Mouse (Mus musculus) hindlimb bud, embryonic 11.5 days (tissue): ENCODE data around the gene Dmtf1.
"Not testable (repeated sequence)": the region's sequence is repeated elsewhere in the genome, so short reads cannot be mapped to it uniquely, and the experiment has no call there.

Experiments
- DNase-seq: peaks from one replicate; pipeline ENCODE4 v3.0.0-alpha.2; 2012; ENCODE audit warnings: low read depth, low spot score; ENCODE audit errors: extremely low spot score

Dmtf1 gene

DNA sequence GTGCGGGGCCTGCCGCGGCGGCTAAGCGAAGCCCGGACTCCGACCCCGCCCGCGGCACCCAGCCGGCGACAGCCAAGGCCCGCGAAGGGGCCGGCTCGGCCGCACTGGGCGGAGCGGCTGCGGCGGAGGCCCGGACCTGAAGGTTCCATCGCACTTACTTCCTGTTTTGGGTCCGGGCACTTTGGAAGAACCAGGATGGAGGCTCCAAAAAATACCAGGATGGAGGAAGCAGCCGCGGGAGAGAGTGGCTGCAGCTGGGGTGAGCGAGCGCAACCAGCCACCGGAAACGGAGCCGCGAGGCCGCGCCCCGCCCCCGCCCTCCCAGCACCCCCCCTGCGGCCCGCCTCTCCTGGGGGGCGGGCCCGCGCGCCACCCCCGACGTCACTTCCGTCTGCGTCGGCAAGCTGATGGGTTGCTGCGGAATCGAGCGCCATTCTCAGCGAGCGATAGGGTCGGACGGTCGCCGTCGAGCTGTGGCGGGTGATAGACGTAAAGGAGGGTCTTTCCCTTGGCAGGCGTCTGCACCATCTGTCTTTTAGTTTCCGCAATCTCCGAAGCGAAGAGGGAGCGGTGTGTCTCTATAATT, at the start of gene Dmtf1:
TSS of gene Dmtf1 (minus strand) at position 321 of the 586 bp plus-strand sequence.
- peak; percentile 42 for DNase-seq

DNA sequence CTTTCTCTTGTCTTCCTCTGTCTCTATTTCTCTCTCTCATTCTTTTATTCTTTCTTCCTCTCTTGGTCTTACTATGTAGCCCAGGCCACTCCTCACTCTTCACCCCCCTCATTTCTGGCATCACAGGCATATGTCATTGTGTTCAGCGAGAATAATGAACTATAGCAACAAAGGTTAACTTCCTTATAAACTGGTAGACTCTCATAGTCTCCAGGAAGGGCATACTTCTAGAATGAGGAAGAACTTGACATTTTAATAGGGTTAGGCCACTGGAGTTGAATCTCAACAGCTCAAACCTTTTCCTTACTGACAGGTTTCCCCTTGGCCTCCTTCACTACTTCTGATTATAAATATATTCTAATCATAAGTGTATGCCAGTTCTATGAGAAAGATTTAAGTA, 24.9 kb upstream of the Dmtf1 start:
- no peak for DNase-seq

- no peak for DNase-seq
Measured at GRCm38 (mm10) chr5:9173295-9173694, 11.7 kb upstream of the Dmtf1 start.

DNA sequence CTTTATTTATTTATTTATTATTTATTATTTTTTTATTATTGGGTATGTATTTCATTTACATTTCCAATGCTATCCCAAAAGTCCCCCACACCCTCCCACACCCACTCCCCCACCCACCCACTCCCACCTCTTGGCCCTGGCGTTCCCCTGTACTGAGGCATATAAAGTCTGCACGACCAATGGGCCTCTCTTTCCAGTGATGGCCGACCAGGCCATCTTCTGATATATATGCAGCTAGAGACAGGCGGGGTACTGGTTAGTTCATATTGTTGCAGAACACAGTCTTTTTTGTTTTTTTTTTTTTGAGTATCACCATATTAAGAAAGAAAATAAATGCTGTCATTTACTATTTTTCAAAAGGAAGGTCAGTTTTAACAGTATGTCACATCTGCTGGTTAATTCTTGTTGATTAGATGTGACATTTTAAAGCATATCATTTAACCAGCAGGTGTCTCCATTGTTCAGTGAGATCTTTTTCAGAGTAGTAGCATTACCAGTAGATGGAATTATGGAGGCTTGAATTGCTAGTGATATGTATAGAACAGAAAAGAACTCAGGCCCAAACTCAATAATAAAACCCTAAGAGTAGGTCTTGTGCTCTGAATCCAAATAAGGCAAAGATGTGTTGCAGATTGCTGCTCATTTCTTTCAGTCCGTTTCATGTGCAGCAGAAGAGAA, 7.9 kb upstream of the Dmtf1 start:
- not testable (repeated sequence) for DNase-seq

DNA sequence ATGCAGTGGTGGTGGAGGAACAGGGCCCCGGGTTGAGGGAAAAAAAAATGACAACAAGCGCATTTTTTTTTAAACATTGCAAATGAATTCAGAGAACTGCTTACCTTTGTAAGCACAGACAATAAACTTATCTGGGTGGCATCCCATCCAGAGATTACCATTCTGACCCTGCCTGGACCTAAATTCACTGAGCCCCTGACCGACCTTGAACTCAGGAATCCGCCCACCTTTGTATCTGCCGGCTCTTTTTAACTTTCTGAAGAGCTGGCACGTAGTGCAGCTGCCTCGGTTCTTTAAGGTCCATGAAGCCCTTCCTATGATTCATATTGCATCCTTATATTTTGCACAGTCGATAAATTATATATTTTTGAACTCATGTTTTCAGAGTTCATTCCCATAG, 4.8 kb upstream of the Dmtf1 start:
- DNase-seq: no peak

DNA sequence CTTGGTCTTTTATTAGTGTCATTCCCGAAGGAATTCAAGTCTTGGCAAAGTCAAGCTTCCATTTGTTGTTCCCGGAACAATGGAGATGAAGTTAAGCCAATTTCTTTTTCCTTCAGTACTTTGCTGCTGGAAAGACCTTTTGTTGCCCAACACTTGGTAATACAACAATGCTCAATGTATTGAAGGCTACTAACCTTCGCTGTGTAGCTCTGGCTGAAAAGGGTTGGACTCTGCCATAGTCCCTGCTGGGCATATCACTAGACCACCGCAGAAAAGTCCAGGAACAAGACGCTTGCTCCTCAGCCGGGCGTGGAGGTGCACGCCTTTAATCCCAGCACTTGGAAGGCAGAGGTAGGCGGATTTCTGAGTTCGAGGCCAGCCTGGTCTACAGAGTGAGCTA, 3.6 kb upstream of the Dmtf1 start:
- DNase-seq: not testable (repeated sequence)

GRCm38 (mm10) chr5:9163411-9163810, 1.8 kb upstream of the Dmtf1 start:
- no peak for DNase-seq

DNA sequence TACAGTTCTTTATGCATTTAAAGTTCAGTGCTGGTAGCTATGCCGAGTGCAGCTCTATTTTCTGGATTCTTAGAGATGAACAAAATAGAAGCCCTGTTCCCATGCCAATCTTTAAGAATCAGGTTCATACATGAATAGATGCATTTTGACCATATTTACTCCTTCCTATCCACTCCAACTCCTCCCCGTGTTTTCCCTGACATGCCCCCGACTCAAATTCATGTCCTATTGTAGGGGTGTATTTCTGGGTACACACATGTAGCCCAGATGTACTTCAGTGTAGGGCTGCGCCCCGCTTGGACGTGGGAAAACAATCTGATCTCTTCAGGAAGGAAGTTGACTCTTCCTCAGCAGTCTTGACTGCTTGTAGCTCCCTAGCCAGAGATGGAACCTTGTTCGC, 512 bp upstream of the Dmtf1 start:
- DNase-seq: no peak

GRCm38 (mm10) chr5:9160831-9161455, 633 bp downstream of the Dmtf1 start:
- DNase-seq: no peak

- DNase-seq: no peak
Measured at GRCm38 (mm10) chr5:9157336-9157735, 4.2 kb downstream of the Dmtf1 start.

DNA sequence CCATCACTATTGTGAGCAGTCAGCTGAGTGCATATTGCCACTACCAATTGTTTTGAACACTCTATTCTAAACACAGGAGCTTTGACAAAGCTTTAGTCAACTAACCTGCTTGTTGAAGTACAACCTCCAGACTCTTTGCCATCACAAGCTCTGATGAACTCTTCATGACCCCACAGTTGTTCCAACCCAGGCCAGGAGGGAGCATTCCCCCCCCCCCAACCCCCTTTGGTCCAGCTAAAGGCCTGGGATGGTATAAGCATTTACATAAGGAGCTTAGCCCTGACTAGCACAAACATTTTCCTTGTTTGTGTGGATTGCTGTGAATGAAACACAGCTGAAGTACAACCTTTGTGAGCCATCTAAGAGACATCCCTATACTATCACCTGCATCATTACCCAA, 4.8 kb downstream of the Dmtf1 start:
- no peak for DNase-seq

DNA sequence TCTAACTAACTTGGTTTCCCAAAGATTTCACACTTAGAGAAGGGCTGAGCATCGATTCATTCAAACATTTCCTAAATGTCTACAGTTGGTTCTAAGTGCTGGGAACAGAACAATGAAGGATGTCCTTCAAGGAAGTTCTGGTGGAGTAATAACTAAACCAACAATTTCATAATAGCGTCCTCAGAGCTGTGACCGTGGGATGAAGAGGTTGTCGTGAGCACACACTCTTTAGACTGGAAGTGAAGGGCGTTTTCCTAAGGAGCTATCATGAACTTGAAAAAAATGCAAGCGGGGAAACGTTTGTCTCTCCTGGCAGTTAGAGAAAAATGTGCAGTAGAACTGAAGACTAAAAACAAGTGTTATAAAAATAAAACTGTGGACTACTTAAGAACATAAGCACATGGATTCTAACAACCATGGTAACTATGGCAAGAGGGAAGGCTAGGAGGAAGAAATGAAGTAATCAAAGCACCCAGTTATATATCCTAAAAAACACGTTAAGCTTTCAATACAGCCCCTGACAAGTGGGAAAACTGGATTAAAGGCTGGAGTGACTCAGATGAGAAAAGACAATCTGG, 12.2 kb downstream of the Dmtf1 start:
- DNase-seq: no peak

DNA sequence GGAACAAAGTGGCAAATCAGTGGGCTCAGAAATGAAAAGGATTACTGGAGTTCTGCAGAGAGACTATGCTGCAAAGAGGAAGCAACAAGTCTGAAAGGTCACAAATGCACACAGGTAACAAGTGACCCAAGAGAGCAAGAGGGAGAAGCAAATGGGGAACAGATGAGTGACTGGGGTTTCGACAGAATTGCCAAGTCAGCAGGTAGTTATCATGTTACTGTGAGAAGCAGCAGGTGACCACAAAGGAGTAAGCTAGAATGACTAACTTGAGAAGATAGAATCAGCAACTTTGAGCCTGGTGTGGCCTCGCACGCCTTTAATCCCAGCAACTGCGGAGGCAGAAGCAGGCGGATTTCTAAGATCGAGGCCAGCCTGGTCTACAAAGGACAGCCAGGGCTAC, 19.2 kb downstream of the Dmtf1 start:
- DNase-seq: no peak

DNA sequence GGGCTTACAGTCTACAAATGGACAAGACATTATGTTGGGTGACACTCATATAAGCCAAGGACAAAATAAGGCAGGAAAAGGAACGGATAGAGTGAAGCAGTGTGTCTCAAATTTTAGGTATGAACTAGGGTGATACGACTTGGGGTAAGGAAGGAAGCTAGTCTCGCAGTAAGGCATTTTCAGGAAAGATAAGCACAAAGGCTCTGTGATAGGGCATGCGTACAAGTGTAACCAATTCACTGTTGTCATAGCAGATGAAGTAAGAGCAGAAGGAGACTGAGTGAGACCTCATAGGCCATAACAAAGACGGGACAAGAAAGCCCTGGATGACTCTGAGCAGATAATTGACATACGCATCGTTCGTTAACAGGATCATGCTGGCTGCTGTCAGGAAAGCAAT, 20.9 kb downstream of the Dmtf1 start:
- no peak for DNase-seq

DNA sequence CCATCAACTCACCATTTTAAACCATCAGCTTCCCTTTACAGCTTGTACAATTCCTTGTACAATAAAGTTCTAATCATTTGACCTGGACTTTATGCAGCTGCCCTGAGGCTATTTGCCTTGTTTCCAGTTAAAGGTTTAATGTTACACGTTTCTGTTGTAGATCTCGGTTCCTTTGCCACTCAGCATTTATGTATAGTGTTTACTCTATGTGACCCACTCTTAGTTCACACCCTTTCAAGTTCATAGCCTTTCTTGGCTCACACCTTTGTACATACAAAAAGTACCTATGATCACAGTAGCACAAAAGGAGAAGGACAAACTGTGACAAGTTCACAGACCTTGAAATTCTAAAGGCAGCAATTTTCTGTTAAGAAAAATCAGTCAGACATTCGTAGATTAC, 26.0 kb downstream of the Dmtf1 start:
- DNase-seq: no peak

DNA sequence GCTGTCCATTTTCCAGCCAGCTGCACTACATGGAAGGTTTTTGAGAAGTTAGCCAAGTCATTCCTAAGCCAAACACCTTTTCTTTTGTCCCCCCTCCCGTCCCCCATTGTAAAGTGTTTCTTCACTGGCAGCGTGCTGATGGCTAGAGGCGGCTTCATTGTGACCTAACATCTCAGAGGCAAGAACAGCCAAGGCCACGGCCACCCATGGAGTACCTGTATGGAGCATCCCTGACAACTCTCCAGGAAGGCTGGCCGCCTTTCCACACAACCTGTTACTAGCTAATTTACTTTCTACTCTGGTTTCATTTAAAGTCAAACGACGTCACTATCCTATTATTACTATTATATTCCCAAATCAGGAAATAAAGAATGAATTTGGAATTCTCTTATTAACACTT, 29.8 kb downstream of the Dmtf1 start:
- no peak for DNase-seq

GRCm38 (mm10) chr5:9128566-9128965, 33.0 kb downstream of the Dmtf1 start:
- DNase-seq: no peak

DNA sequence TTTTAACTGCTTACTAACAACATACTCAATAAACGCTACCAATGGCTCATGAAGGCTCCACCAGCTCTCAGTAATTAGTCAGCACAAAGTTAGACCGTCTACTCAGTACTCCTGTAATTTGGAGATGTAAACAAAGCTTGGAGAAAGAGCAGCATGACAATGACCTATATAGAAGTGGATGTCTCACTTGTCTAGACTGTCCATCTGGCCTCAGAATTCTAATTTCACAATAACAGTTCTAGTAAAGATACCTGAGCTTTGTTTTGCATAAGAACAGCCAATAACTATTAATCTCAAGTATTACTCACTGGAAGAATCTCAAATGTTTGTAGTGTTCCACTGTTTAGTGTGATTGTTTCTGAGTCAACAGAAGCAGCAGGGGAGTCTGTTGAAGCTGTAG, 37.4 kb downstream of the Dmtf1 start:
- DNase-seq: no peak

DNA sequence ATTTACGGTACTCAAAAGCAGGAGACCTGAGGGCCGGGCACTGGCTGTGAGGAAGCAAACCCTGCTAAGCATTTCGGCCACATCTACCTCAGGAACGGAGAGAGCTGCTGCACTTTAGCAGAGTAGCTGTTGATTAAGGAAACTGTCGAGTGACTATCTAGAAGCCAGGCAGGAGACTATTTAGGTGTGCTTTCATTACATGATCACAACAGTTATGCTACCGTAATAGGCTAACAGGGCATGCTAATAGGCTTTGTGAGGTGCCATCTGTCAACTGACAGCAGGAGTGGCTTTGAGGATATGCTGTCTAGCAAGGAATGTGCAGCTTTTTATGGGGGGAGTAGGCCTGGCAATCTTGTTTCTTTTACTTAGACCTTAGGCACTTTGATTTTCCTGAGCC, 47.4 kb downstream of the Dmtf1 start:
- DNase-seq: no peak

- no peak for DNase-seq
Measured at GRCm38 (mm10) chr5:9111759-9112158, 49.8 kb downstream of the Dmtf1 start.

GRCm38 (mm10) chr5:9111285-9111684, 50.3 kb downstream of the Dmtf1 start:
- DNase-seq: no peak

- no peak for DNase-seq
Measured at GRCm38 (mm10) chr5:9109582-9109981, 52.0 kb downstream of the Dmtf1 start.
